Mouse (Mus musculus) 3T3-L1 (cell line): ENCODE data around the gene Stip1.

Source experiments
- DNase-seq: peaks from one replicate; pipeline ENCODE4 v3.0.0-alpha.2; 2015; ENCODE audit warnings: low read depth, low spot score

Stip1 gene

DNA sequence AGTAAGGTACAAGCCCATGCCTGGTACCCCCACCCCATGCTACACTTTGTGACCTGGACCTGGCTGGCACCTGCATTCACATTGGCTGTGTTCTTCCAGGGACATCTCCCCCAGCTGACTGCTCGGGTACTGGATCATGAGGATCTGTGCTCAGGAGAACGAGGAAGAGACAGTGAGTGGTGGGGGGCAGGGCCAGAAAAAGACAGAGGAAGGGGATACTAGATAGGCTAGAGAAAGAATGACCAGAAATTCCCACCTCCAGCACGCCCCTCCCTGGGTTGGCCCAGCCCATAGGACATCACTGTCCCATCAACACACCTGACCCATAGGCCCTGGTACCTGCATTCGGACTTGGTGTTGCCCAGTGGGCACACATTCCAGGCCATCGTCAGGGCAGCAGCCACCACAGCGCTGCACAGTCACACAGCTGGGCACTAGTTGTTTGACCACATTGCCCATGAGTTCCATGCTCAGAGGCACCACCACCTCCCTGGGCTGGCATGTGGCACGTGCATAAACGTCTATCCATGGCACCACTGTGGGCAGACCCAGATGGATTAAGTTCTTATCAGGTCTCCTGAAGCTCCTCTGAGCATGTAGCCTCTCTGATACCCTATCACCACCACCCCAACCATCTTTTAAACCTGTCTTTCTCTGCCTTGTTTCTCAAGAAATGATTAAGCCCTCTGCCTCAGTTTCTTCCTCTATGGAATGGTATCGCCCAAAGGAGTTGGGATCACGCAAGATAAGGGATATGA, 53.6 kb downstream of the Stip1 start:
- no peak for DNase-seq

GRCm38 (mm10) chr19:6985300-6985699, 54.5 kb downstream of the Stip1 start:
- no peak for DNase-seq

GRCm38 (mm10) chr19:6983621-6984020, 56.1 kb downstream of the Stip1 start:
- DNase-seq: no peak

GRCm38 (mm10) chr19:6981465-6981864, 58.3 kb downstream of the Stip1 start:
- DNase-seq: no peak

DNA sequence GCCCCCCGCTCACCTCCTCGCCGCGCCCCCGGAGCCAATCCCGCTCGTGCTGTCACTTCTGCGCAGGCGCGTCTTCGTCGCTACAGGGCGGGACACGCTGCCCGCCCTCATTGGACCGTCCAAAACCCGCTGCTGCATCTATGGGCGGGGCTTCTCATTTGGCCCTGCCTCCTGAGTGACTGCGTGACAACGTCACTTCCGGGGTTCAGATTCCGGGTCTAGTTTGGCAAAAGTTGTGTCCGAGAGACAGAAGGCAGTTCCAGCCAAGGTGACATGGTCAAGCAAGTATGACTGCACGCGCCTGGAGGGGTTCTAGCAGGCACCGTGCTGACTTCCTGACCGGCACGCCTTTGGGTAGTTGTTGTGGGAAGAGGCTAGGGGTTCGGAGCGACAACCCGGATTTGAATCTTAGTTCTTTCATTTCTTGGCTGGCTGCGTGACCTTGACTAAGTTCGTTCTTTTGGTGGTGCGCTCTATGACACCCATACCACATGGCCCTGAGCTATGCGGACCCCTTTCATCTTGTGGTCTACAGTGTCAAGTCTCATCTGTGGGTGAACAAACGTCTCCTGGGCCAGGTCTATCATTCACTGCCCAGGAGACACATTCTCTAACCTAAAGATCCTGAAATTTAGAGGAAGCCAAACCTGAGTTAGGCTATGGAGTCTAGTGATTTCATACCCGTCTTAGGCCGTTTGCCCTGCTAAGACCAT, 59.2 kb downstream of the Stip1 start, which contains the start of gene Fkbp2:
Gene Fkbp2, minus strand, starts transcription at position 121 of the 713 bp plus-strand sequence.
- peak; percentile 99 for DNase-seq

DNA sequence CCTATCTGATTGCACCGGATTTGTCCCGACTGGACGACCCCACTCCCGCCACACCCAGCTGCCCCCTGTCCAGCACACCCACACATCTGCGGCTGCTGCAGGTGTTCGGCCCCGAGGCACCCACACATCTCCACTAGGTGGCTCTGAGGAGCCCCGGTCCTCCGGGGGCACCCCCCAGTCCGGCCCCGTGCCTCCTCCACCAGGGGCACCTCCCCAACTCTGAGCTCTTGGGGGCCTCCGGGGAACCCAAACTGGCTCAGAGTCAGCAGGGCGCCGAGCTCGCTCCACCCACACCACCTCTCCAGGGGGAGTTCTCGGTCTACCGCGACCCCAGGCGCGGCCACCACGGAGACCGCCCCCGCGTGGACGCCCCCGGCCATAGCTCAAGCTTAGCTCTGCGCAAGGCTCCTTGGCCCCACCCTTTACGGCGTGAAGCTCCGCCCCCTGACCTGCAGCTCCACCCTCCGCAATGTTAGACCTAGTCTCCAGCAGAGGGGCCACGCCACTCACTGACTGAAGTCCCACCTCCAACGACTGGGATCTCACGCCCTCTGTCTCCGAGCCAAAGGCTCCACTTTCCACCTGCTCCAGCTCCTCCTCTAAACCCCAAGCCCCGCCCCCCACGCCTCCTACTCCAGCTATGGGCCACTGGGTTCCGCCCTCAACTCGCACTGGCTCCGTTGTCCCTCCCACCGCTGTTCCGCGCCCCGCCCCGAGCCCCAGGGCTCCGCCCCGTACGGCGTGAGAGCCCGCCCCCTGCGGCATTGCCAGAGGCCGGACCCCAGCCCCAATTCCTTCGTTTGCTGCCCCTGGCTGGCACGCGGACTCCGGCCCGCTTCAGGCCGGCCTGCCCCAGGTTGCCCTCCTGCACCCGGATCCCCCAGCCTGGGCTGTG, 60.0 kb downstream of the Stip1 start:
- peak; percentile 100 for DNase-seq

- DNase-seq: peak; percentile 72
Measured at GRCm38 (mm10) chr19:6979001-6979479, 60.7 kb downstream of the Stip1 start.

GRCm38 (mm10) chr19:6978639-6978974, 61.2 kb downstream of the Stip1 start:
- DNase-seq: no peak

DNA sequence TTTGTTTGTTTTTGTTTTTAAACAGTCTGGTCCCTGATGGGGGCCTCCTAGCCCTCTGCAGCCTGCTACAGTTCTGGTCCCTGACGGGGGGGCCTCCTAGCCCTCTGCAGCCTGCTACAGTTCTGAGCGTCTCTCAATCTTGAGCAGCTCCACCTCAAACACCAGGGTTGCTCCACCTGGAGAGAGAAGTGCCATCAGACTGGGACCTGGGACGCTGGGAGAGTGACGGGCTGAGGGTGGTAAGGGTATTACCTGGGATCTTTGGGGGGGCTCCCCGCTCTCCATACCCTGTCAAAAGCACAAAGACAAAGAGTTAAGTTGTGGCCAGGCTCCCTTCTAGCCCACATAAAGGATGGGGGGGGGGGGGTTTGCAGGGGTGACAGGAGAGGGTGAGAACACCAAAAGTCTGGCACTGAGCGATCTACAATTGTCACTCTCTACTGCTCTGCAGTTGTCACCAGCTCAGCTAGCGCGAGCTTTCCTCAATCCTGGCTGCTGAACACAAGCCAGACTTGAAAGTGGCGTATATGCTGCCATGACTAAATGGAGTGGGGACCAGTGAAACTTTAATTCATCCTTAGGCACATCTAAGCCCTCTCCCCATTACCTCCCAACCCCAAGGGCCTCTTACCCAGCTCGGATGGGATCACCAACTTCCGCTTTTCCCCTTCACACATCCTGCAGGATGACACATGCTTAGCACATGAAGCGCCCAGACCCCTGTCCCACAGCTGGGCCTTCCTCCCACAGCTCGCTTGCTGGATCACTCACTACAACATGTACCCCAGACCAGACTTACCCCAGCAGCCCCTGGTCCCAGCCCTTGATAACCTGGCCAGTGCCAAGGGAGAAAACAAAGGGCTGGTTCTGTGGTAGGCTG, 61.8 kb downstream of the Stip1 start:
- DNase-seq: peak; percentile 21

DNA sequence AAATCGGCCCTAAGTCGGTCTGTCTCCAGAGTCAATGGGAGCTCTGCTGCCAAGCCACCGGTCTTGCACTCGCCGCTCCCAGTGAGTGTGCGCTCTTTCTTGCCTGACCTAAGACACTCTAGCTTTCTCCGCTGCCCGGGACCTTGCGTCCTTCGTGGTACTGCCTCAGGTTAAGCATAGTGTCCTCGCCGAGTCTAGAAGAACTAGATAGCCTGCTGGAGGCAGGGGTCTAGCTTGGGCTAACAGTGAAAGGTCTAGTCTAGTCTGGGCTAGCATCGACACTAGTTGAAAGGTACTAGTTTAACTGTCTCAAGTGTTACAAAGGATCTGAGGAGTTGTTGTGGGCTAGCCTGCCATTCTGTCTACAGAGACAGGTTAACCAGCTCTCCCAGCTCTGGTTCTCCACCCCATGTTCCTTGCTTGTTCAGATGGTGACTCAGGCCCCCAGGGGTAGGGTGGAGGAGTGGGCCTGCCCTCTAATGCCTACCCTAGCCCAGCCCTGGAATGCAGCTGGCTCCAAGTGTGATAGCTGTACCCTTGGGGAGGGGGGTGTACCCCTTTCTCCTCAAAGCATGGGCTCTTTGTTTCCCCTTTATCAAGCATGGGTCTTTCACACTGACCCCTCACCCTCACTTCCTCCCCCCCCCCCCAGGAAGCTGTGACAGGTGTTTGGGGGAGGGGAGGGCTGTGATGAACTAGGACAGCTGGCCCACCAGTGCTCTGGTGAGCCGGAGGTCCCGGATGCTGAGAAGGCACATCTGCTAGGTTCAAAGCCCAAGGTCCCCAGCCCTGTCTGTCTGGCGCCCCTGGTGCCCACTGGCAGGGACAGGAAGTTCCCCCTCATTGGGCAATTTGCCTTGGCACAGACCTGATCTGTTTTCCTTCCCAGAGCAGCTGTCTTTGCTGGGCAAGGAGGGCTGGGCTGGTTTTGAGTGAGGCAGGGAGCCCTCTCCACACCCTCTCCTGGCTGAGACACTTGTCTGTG, 63.9 kb downstream of the Stip1 start, which contains the start of gene Plcb3:
Gene Plcb3, minus strand, starts transcription at position 934 of the 985 bp plus-strand sequence.
- peak; percentile 83 for DNase-seq

DNA sequence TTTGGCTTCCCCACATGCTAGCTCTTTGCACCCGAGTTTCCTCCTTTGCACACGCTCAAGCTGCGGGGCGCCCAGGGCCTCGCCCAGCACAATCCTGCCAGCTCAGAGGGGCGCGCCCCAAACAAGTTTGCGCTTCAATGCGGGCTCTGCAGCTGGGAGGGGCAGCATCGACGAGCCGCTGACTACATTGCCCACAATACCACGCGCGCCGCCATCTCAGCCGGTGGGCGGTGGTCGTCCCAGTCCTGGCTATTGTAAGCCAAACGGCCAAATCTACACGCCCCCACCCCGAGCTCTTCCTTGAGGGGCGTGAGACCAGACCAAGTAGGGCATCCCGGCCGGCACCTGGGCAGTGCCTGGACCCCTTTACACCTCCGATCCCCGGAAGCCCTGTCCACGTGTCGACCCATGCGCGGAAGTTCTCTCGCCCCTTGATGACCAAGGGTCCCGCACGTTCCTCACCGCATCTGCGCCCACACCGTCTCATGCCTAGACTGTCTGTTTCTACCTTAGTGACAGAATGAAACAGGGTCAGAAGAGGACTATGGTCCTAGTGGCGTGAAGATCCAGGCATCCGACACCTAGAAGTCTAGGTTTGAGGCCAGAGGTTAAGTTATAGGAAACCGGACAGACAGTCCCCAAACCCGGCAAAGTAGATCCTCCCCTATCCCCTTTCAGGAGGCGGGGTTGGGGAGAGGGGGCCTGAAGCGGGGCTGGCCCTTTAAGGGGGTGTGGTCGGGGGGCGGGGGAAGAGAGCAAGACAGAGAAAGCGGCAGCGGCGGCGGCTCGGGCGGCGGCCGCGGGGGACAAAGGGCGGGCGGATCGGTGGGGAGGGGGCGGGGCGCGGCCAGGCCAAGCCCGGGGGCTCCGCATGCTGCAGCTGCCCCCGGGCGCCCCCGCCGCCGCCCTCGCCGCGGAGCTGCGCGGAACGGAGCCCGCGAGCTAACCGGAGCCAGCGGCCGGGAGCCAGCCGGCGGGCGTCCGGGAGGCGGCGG, 65.3 kb downstream of the Stip1 start, which contains the start of gene Ppp1r14b:
Gene Ppp1r14b, plus strand, starts transcription at position 758 of the 995 bp plus-strand sequence.
- DNase-seq: peak; percentile 95

DNA sequence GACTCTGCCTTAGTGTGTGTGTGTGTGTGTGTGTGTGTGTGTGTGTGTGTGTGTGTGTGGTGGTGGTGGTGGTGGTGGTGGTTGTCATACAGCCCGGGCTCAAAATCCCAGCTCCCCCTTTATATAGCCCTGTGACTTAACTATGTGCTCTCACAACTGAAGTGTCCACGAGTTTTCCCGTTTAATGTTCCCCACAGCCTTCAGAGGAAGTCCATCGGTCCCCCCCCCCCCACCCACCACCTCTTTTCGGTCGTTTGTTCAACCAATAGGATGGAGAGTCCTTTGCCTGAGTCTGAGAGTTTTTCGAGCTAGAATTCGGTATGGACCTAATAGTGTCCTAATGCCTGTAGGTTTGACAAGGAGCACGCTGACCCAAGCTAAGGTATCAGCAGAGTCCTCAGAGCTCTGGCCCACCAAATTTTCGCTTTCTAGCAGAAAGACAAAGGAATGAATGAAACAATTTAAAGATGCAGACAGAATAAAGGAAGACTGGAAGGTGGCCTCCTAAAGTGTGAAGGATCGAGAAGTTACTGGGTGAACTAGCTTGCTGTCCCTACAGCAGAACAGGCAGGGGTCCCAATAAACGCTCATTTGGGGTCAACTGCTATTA, 66.1 kb downstream of the Stip1 start:
- DNase-seq: no peak

DNA sequence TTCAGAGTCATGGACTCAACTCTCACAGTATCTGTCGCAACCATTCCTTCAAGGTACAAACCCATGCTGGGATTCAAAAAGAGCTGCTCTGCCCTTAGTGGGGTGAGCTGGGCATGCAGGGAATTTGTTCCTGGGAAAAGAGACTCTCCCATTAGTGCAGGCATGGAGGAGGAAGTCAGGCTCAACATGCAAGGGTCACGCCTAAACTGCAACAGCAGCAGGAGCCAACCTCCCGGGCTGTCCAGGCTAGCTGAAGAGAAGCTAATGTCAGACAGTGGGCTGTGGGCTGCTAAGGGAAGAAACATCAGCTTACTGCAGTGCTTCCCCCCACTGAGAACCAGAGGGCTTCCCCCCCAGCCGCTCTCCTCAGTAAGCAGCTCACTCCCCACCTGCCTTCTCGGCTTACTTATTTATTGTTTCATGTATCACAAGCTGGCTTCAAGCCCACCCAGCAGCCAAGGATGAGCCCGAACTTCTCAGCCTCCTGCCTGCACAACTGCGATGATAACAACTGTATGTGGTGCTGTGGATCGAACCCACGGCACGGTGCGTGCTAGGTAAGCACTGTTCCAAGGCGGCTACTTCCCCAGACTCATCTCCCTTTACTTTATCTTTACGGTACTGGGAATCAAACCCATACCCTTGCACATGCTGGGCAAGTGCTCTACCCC, 67.4 kb downstream of the Stip1 start:
- no peak for DNase-seq

- peak; percentile 25 for DNase-seq
Measured at GRCm38 (mm10) chr19:6971644-6972043, 68.1 kb downstream of the Stip1 start.
